Mouse (Mus musculus): ENCODE measurements around the gene Tkt.

- TF ChIP-seq POLR2A (IDR thresholded peaks at IDR 0.05; ENCODE audit: low read depth, low read length) (no peak), CTCF (conservative IDR thresholded peaks at IDR 0.05; ENCODE audit: insufficient read depth, insufficient read length, low read depth, low read length) (no peak)
These were observed 16.3 kb downstream of the Tkt start for GRCm38 (mm10) chr14:30564451-30564850.
